Mouse (Mus musculus) bone marrow, adult 2 months (tissue): ENCODE data around the gene Cryba4. TPM values are rescaled to one million over a fixed set of nuclear protein-coding genes. Genes with fewer than 3 reads are reported as not detected.

ENCODE experiments used
- H3K27ac ChIP-seq: fragments of 200-500 bp; 2 replicates; pipeline ENCODE4 v1.5.1; 2012; ENCODE audit warnings: low read depth, mild to moderate bottlenecking, control low read depth, inconsistent platforms, low read length; ENCODE audit not compliant: control insufficient read depth, poor library complexity, insufficient read depth
- H3K4me1 ChIP-seq: fragments of 200-500 bp; 2 replicates; pipeline ENCODE4 v1.6.1; 2011; ENCODE audit warnings: low read length; ENCODE audit not compliant: control insufficient read depth, insufficient read depth
- H3K4me3 ChIP-seq: fragments of 200-500 bp; replicated peaks from 2 replicates; pipeline ENCODE3; 2011; ENCODE audit warnings: mild to moderate bottlenecking, low read depth, low read length, control low read depth; ENCODE audit not compliant: control insufficient read depth
- CTCF ChIP-seq: fragments of 200-500 bp; IDR thresholded peaks from 2 replicates; pipeline ENCODE4 v1.5.1; 2011; ENCODE audit warnings: low read length, control low read depth; ENCODE audit not compliant: control insufficient read depth, insufficient read depth
- POLR2A ChIP-seq: fragments of 200-500 bp; IDR thresholded peaks from 2 replicates; pipeline ENCODE4 v1.6.1; 2011; ENCODE audit warnings: low read depth, mild to moderate bottlenecking, control low read depth, low read length, borderline replicate concordance; ENCODE audit not compliant: control insufficient read depth
- WGBS: fragments of 180-500 bp; shearing (Covaris S2); methylation state at CpG from one replicate; pipeline ENCODE4 v1.1.7; 2018; 5-methylcytosine and 5-hydroxymethylcytosine counted together
- polyA plus RNA-seq: library from polyadenylated mRNA; stranded (reverse); fragments of >200 nt; gene quantifications from 2 replicates; pipeline ENCODE4 v1.2.4, GENCODE M21; 2011; ENCODE audit warnings: low replicate concordance; ENCODE audit not compliant: missing spikeins, insufficient read depth, insufficient read length

Cryba4 gene
- polyA plus RNA-seq, 1 experiment, result 3.4 TPM

DNA sequence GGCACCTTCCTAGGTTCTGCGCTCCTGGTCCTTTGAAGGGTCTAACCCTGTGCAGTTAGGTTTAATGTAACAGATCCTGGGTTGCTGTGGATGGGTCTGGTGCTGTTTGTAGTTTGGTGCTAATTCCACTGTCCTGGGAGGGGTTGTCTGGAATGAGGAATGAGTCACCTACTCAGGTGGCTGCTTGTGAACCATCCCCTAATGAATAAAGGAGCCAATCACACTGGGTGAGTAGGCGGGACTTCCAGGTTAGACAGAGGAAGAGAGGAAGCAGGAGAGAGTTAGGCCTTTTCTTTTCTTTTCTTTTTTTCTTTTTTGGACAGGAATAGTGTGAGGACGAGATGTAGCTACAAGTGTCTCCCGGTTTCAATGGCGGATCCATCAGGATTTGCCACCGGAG is 52.7 kb downstream of the Cryba4 start:
- WGBS, result 73% methylated on average over 6 of the region's 6 CpGs
- no peak for TF ChIP-seq CTCF
- TF ChIP-seq POLR2A, result no peak

More for the DNA sequence above, 52.7 kb downstream of the Cryba4 start:
- Histone ChIP-seq H3K27ac (no peak overlapping the region), H3K4me3 (no peak overlapping the region), H3K4me1 (no peaks in the 10 kb centered on the region)

Other genes with a start within 250 kb of the Cryba4 start
- gene Crybb1, start 3.3 kb upstream of the Cryba4 start, polyA plus RNA-seq, result not detected in 2 replicates
- 27.4 and 43.3 TPM in 2 replicates for gene Tpst2, start 24.2 kb upstream of the Cryba4 start, polyA plus RNA-seq
- 10.2 and 20.3 TPM in 2 replicates for gene Tfip11, start 73.8 kb upstream of the Cryba4 start, polyA plus RNA-seq
- 8.0 and 14.1 TPM in 2 replicates for gene Srrd, start 90.5 kb upstream of the Cryba4 start, polyA plus RNA-seq
- 18.8 and 42.4 TPM in 2 replicates for gene Hps4, start 90.6 kb upstream of the Cryba4 start, polyA plus RNA-seq
- gene Gm6583, start 103.5 kb upstream of the Cryba4 start, polyA plus RNA-seq, result not detected in 2 replicates
- gene Asphd2, start 142.3 kb upstream of the Cryba4 start, polyA plus RNA-seq, result 1.5 TPM in 1 of 2 replicates, not detected in the other
- gene Gm6588, start 196.9 kb upstream of the Cryba4 start, polyA plus RNA-seq, result not detected in 2 replicates